Mouse (Mus musculus) lung, adult 2 months (tissue): ENCODE measurements around the gene Dennd5a. TPM values are rescaled to one million over a fixed set of nuclear protein-coding genes. Genes with fewer than 3 reads are reported as not detected.

Experiments used
- DNase-seq: peaks from one replicate; pipeline ENCODE4 v3.0.0; 2022
- H3K4me1 ChIP-seq: fragments of 200-500 bp; 2 replicates; pipeline ENCODE4 v1.6.1; 2011; ENCODE audit warnings: low read length; ENCODE audit not compliant: control insufficient read depth, insufficient read depth
- H3K4me3 ChIP-seq: fragments of 200-500 bp; replicated peaks from 2 replicates; pipeline ENCODE3; 2011; ENCODE audit warnings: low read depth, mild to moderate bottlenecking, control low read depth, low read length; ENCODE audit errors: extremely low read depth
- CTCF ChIP-seq: fragments of 200-500 bp; IDR thresholded peaks from 2 replicates; pipeline ENCODE4 v1.5.1; 2011; ENCODE audit warnings: mild to moderate bottlenecking, low read length, control low read depth; ENCODE audit not compliant: insufficient read depth
- POLR2A ChIP-seq: fragments of 200-500 bp; IDR thresholded peaks from 2 replicates; pipeline ENCODE4 v1.6.1; 2011; ENCODE audit warnings: low read depth, mild to moderate bottlenecking, control low read depth, low read length, borderline replicate concordance; ENCODE audit errors: extremely low read depth
- WGBS: fragments of 180-500 bp; shearing (Covaris S2); methylation state at CpG from one replicate; pipeline ENCODE4 v1.1.7; 2018; 5-methylcytosine and 5-hydroxymethylcytosine counted together
- polyA plus RNA-seq: library from polyadenylated mRNA; depleted of rRNA; stranded (reverse); fragments of >200 nt; gene quantifications from 2 replicates; pipeline ENCODE4 v1.2.3, GENCODE M21; 2012; rRNA removed

Gene Dennd5a
- polyA plus RNA-seq, 1 experiment, result 134 TPM

DNA sequence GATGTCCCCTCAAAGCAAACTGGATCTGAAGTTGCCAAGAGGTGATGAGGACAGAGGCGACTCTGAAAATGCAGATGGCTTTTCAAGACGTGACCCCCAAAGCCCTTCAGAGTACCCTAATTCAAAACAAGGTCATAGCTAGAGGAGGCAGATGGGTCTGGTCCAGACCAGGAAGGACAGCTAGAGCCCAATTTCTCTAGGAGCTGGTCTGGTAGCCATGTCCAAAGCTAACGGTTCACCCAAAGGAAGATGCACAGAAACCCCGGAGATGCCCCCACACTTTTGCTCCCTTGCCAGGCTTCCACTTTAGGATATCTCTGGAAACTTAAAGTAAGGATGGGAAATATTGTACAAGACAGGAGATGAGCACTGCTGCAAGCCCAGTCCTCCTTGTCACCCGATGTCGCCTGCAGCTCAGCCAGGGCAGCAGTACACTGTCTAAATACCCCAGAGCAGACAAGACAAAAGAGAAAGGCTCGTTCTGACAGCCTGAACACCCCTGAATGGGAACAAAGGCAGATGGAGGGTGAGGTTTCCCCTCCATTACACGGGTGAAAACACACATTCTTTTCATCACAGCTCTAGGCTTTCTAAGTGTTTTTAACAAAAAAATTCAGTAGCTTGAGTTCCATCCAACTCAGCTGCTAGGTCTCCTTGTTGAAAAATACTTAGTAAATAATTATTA, 110.4 kb downstream of the Dennd5a start:
- DNase-seq, result no peak
- no peak for TF ChIP-seq CTCF
- TF ChIP-seq POLR2A, result no peak
- no peak overlapping the region for H3K4me3 ChIP-seq
- WGBS, result 64% methylated on average over 8 of the region's 8 CpGs
- no peaks in the 10 kb centered on the region for H3K4me1 ChIP-seq

DNA sequence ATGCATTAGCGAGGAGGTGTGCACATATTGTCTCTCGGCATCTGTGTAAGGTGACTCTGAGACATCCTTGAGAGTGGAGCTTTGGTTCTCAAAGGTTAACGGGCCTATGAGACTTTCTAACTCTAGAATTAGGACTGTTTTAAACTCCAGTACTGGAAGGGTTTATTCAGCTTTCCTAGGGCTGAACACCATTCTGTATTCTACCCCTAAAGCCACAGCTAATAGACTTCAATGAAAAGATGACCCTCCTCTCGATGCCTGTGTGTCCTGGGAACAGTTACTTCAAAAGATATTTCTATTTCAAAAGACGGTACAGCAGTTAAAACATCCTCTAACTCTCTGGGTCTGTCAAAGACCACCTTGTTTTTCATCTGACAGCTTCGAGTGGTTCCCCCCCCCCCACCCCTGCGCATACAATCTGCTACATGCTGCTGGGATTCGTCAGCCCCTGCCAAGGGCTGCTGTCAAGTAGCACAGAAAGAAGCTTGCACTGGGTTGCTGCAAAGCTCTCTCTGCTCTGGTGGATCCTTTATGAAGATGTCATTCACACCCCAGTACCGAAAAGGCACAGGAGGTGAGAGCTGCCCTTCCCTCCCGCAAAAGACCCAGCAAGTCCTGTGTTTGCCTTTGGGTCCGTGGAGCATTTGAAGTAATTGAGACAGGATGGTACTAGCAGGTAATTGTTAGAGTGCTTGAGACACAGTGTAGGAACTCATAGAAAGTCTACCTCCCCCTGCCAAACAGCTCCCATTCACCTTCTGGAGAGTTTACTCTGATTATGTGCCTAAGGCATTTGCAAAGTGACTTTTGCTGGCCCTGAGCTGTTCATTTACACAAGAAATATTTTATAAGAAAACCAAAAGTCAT, 111.2 kb downstream of the Dennd5a start:
- Histone ChIP-seq H3K4me1 (no peaks in the 10 kb centered on the region), H3K4me3 (no peak overlapping the region)
- TF ChIP-seq CTCF (no peak), POLR2A (no peak)
- DNase-seq, result no peak
- WGBS, result 54% methylated on average over 11 of the region's 11 CpGs

DNA sequence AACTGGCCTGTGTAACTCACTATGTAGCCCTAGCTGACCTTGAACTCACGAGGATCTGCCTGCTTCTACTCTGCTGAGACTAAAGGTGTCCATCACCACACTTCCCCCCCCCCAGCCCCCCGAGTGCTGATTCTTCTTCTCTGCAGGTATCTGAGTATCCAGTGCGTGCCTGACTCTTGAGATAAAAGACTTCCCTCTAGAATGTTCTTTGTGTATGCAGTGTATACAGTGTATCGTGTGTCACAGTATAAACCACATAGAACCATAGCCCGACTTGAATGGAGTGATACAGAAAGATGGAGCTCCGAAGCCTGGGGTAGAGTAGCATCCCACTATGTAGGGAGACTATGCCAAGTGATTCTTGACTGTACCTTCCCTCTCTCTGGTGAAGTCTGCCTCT, 116.2 kb downstream of the Dennd5a start:
- 75% methylated on average over 6 of the region's 6 CpGs for WGBS
- no peak for TF ChIP-seq POLR2A
- TF ChIP-seq CTCF, result no peak
- no peak for DNase-seq
- no peaks in the 10 kb centered on the region for H3K4me1 ChIP-seq
- no peak overlapping the region for H3K4me3 ChIP-seq

Other genes with a start within 250 kb of the Dennd5a start
- gene BC051019, start 236.6 kb downstream of the Dennd5a start, polyA plus RNA-seq, result 17.8 and 19.7 TPM in 2 replicates
- gene Ascl3, start 228.7 kb downstream of the Dennd5a start, polyA plus RNA-seq, result 0.38 and 0.62 TPM in 2 replicates
- 45.4 and 60.4 TPM in 2 replicates for gene Tmem9b, start 207.6 kb downstream of the Dennd5a start, polyA plus RNA-seq
- gene Nrip3, start 178.4 kb downstream of the Dennd5a start, polyA plus RNA-seq, result 0.05 and 0.22 TPM in 2 replicates
- gene Scube2, start 94.8 kb downstream of the Dennd5a start, polyA plus RNA-seq, result 16.7 and 21.8 TPM in 2 replicates
- gene Tmem41b, start 26.5 kb upstream of the Dennd5a start, polyA plus RNA-seq, result 23.8 and 26.8 TPM in 2 replicates
- gene Ipo7, start 57.8 kb upstream of the Dennd5a start, polyA plus RNA-seq, result 20.9 and 23.6 TPM in 2 replicates
- 12.5 and 15.0 TPM in 2 replicates for gene Zfp143, start 100.7 kb upstream of the Dennd5a start, polyA plus RNA-seq
- 2.9 and 5.9 TPM in 2 replicates for gene Wee1, start 161.6 kb upstream of the Dennd5a start, polyA plus RNA-seq